Mouse (Mus musculus) right cerebral cortex, postnatal 36 days (tissue): ENCODE data around the gene Wap.
"Not testable (repeated sequence)": the region's sequence is repeated elsewhere in the genome, so short reads cannot be mapped to it uniquely, and the experiment has no call there.

Experiments
- DNase-seq, 2 experiments: peaks; one replicate each; pipeline ENCODE4 v3.0.0; 2022; ENCODE audit warnings: low spot score in 2 of 2, mixed read lengths in 1 of 2

Gene Wap

GRCm38 (mm10) chr11:6638537-6638936 is at the start of gene Wap:
Gene Wap, minus strand, starts transcription at chr11:6638637.
- DNase-seq = no peak

- no peak for DNase-seq
Observed at GRCm38 (mm10) chr11:6684741-6685140, 46.3 kb upstream of the Wap start.

- no peak for DNase-seq
Observed at GRCm38 (mm10) chr11:6680397-6680818, 42.0 kb upstream of the Wap start.

GRCm38 (mm10) chr11:6679694-6680396 is 41.4 kb upstream of the Wap start:
- DNase-seq = no peak

DNA sequence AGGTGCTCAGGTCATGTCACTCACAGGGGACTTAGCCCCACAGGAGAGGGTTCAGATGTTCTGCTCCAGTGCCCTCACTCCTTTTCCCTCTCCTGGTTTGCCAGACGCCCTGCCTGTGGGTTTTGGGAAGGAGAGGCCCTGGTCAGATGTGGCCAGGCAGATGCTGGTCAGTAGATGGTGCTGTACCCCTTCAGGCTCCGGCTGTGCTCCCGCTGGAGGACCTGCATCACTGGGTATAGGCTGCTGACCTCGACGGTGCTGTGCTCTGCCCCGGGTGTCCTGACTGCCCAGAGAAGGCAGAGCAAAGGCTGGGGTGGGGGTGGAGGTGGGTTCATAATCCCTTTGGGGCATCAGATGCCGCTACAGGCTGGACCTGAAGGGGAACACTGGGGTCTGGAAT is 39.1 kb upstream of the Wap start:
- DNase-seq = no peak

DNA sequence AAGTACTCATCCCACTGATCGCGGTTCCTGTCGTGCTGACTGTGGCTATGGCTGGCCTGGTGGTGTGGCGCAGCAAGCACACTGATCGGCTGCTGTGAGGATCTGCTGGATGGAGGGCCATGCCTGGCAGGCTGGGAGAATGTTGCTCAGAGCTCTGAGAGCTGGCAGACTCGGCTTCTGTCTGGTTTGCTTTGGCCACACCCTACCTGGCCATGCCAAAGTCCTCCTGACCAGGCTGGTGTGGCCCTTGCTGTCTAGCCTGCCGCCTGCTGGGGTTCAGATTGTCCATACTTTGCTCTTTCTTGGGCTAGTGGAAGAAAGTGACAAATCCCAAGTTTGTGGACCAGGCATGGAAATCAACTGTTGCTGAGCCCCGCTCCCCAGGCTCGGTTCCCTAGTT is 38.2 kb upstream of the Wap start:
- no peak for DNase-seq

DNA sequence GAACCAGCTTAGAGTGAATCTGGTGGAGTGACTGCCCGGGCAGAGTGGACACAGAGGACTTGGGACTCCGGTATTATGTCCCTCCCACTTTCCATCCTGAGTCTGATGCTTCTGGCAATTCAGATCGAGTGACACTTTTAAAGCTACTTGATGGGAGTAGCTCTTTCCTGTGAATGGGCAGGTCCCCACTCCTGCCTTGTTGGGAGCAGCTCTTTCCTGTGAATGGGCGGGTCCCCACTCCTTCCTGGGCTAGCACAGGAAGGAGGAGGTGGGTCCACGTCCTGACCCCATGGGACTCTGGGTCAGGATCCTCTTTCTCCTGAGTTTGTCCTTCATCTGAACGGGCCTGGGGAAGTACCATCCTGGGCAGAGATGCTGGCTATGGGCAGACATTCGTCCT is 37.0 kb upstream of the Wap start:
- no peak for DNase-seq

GRCm38 (mm10) chr11:6674701-6675100 is 36.3 kb upstream of the Wap start:
- no peak for DNase-seq

DNA sequence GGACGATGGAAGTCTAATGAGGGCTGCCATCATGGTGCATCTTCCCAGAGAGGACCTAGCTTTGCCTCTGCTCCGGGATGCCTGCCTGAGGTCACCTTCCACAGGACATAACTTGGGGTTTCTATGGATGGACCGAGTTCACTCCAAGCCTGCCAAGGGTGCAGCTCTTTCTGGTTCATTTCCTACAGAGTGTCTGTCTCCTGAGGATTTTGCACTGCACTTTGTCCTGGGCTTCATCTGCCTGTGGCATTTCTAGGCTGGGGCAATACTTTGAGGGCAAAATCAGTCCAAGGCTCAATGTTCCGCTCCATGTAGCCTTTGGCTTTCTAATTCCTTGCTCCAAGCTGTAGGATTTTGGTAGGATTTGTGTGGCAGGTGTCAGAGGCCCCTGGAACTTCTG is 32.4 kb upstream of the Wap start:
- no peak for DNase-seq

DNA sequence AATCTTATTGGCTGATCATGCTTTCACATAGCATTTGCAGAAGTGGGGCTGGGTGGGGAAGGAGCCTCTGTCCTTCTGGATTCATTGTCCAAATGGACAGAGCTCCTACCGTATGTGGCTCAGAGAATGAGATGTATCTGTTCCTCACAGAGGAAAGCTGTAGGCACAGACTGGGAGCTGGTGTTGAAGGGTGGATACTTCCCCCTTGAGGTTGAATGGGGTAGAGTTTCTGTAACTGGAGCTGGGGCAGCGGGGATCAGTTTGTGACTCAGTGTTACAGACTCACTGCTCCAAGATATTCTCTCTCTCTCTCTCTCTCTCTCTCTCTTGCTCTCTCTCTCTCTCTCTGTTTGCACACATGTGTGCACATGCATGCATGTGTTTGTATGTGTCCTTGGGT is 31.6 kb upstream of the Wap start:
- no peak for DNase-seq

DNA sequence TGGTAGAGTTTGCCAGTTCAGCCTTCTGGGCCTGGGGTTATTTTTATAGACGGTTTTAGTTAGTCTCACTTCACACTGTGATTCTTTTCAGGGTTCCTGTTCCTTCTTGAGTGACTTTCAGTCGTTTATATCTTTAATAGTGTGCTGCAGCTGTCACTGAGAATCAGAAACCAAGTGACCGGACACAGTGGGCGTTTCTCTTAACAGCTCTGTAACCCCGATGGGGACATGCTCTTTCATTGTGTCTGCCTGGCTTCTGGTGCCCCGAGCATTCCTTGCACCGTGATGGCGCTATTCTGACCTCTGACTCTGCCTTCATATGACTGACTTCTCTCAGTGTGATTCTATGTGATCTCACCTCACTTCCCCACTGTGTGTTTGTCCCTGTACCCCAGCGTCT is 30.6 kb upstream of the Wap start:
- DNase-seq = no peak

GRCm38 (mm10) chr11:6666634-6667033 is 28.2 kb upstream of the Wap start:
- no peak for DNase-seq

GRCm38 (mm10) chr11:6661206-6661605 is 22.8 kb upstream of the Wap start:
- no peak for DNase-seq

DNA sequence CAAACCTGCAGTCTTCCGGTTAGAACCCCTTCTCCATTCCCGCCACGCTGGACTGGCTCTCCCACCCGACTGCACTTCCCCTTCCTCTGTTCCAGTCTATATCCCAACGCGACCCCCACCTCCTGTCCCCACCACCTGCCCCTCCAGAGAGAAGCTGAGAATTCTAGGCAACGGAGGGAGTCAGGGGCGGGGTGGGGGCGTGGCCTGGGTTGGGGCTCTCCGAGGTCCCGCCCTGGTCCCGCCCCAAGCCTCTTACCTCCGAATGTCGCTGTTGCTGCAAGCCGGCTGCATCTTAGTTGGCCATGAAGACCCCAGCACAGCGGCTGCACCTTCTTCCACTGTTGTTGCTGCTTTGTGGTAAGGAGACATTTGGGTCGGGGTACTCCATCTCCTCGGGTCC is 19.8 kb upstream of the Wap start, which contains the start of gene Ramp3:
Ramp3 (plus strand) TSS at position 251 of the 400 bp plus-strand sequence.
- DNase-seq = no peak

GRCm38 (mm10) chr11:6654903-6655302 is 16.5 kb upstream of the Wap start:
- DNase-seq = peak; percentile 76 to 79

GRCm38 (mm10) chr11:6652978-6653377 is 14.5 kb upstream of the Wap start:
- not testable (repeated sequence) for DNase-seq

DNA sequence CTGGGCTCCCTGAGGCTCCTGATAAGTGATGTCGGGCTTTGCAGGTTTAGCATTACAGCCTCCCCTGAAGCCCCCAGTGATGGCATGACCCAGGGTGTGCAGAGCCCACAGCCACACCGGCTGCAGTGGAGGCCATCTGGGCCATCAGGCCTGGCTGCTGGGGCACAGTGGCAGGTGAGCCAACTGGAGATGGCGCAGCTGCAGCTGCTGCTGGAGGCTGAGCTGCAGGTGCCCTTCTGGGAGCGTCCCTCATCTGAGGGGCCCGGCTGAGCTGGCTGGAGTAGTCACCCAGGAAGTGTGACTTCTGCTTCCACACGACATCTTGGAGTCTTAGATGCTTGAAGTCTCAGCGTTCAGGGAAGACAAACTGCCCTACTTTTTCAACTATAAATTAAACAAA is 12.1 kb upstream of the Wap start:
- DNase-seq = no peak

- no peak for DNase-seq
Observed at GRCm38 (mm10) chr11:6647831-6648724, 9.6 kb upstream of the Wap start.

DNA sequence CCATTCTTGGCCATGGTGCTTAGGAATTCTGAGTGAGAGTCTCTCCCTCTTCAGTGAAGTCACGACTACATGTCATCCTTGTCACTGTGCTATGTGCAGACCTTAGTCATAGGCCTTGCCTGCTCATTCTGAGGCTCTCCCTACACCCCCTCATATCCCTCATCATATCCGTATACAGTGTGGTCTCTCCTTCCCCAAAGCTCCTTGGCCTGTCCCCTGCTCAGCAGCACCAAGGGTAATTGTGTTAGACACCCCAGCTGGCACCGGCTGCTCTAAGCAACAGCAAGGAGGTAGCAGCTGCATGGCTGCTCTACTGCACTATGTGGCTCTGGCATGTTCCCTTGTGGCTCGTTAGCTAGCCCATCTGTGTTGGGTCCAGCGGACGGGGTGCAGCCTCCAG is 6.1 kb upstream of the Wap start:
- no peak for DNase-seq

DNA sequence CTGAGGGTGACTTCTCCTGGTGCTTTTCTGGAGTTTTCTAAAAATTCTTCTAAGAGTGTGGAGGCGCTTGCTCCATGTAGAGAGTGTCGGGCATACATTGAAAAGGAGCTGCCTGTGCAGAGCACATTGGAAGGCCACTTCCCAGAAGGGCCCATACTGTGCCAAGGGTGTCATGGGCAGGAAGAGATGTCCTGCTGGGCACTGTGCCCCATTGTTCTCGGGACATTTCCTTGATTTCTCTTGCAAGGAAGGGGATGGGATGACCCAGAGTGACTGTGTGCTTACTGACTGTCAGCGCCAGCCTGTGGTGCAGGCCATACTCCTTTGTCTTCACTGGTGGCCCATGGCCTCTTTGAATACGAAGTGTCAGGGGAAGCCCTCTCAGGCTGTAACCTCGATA is 635 bp upstream of the Wap start:
- DNase-seq = no peak

GRCm38 (mm10) chr11:6636150-6636549 is 2.3 kb downstream of the Wap start:
- DNase-seq = no peak

GRCm38 (mm10) chr11:6629655-6630054 is 8.8 kb downstream of the Wap start:
- DNase-seq = no peak

- no peak for DNase-seq
Observed at GRCm38 (mm10) chr11:6628568-6628967, 9.9 kb downstream of the Wap start.
